Mouse (Mus musculus): ENCODE data around the gene Hist1h2bm. TPM values are rescaled to one million over a fixed set of nuclear protein-coding genes. Genes with fewer than 3 reads are reported as not detected.
"Not testable (repeated sequence)": the region's sequence is repeated elsewhere in the genome, so short reads cannot be mapped to it uniquely, and the experiment has no call there.

The Hist1h2bm gene
- polyA plus RNA-seq, 1 experiment from 2014 or later: 5.7 TPM

- Histone ChIP-seq H3K4me1 (peaks cover 36% of the 10 kb centered on the region), H3K27ac (replicated peaks) (peak within 1 kb of the TSS; percentile 96), H3K4me3 (peak within 1 kb of the TSS; percentile 65)
- H3K36me3 ChIP-seq (replicated peaks); H3K27me3 ChIP-seq (replicated peaks; ENCODE audit: low read depth, poor library complexity, severe bottlenecking); H3K9me3 ChIP-seq: not testable (repeated sequence)
- WGBS: under 1% methylated on average over 30 of the region's 56 CpGs
- peak; percentile 87 for DNase-seq (ENCODE audit: low spot score)
Observed at GRCm38 (mm10) chr13:21717397-21718357, 4.2 kb upstream of the Hist1h2bm start, which contains the start of gene Hist1h3h. TSS of gene Hist1h3h (plus strand) at chr13:21717659.

GRCm38 (mm10) chr13:21718381-21719080 lies 3.3 kb upstream of the Hist1h2bm start:
- no peaks in the 10 kb centered on the region for H3K36me3 ChIP-seq (replicated peaks)
- no peaks in the 10 kb centered on the region for H3K9me3 ChIP-seq
- H3K27me3 ChIP-seq (replicated peaks; ENCODE audit: low read depth, poor library complexity, severe bottlenecking): no peaks in the 10 kb centered on the region
- H3K4me3 ChIP-seq: peak overlapping the region; percentile 65
- peak overlapping the region; percentile 96 for H3K27ac ChIP-seq (replicated peaks)
- DNase-seq (ENCODE audit: low spot score): peak; percentile 29
- 60% methylated on average over 4 of the region's 4 CpGs for WGBS
- H3K4me1 ChIP-seq: peaks cover 40% of the 10 kb centered on the region

GRCm38 (mm10) chr13:21721107-21721756 lies 612 bp upstream of the Hist1h2bm start:
- peak; percentile 38 for DNase-seq (ENCODE audit: low spot score)
- Histone ChIP-seq H3K4me3 (peak overlapping the region; percentile 57), H3K27ac (replicated peaks) (peak overlapping the region; percentile 96), H3K4me1 (peaks cover 31% of the 10 kb centered on the region)
- not testable (repeated sequence) for H3K27me3 ChIP-seq (replicated peaks; ENCODE audit: low read depth, poor library complexity, severe bottlenecking); H3K36me3 ChIP-seq (replicated peaks); H3K9me3 ChIP-seq
- 1% methylated on average over 30 of the region's 44 CpGs for WGBS

- Histone ChIP-seq H3K36me3 (replicated peaks) (no peaks in the 10 kb centered on the region), H3K9me3 (no peaks in the 10 kb centered on the region), H3K27me3 (replicated peaks; ENCODE audit: low read depth, poor library complexity, severe bottlenecking) (no peaks in the 10 kb centered on the region), H3K27ac (replicated peaks) (peak overlapping the region; percentile 91), H3K4me3 (peak overlapping the region; percentile 57), H3K4me1 (peaks cover 31% of the 10 kb centered on the region)
- WGBS: 2% methylated on average over 11 of the region's 11 CpGs
- peak; percentile 46 for DNase-seq (ENCODE audit: low spot score)
Observed at GRCm38 (mm10) chr13:21722373-21722925, 605 bp downstream of the Hist1h2bm start.

GRCm38 (mm10) chr13:21722993-21723836 lies 1.4 kb downstream of the Hist1h2bm start:
- DNase-seq (ENCODE audit: low spot score): peak; percentile 49
- H3K4me1 ChIP-seq: peaks cover 37% of the 10 kb centered on the region
- WGBS: 32% methylated on average over 5 of the region's 5 CpGs
- no peaks in the 10 kb centered on the region for H3K27me3 ChIP-seq (replicated peaks; ENCODE audit: low read depth, poor library complexity, severe bottlenecking)
- no peaks in the 10 kb centered on the region for H3K9me3 ChIP-seq
- H3K36me3 ChIP-seq (replicated peaks): no peaks in the 10 kb centered on the region
- peak overlapping the region; percentile 91 for H3K27ac ChIP-seq (replicated peaks)
- peak overlapping the region; percentile 57 for H3K4me3 ChIP-seq

- Histone ChIP-seq H3K27me3 (replicated peaks; ENCODE audit: low read depth, poor library complexity, severe bottlenecking) (no peaks in the 10 kb centered on the region), H3K4me1 (peaks cover 9% of the 10 kb centered on the region), H3K27ac (replicated peaks) (peak overlapping the region; percentile 59), H3K4me3 (no peak overlapping the region), H3K9me3 (no peaks in the 10 kb centered on the region), H3K36me3 (replicated peaks) (no peaks in the 10 kb centered on the region)
- DNase-seq (ENCODE audit: low spot score): no peak
- 29% methylated on average over 11 of the region's 11 CpGs for WGBS
Observed at GRCm38 (mm10) chr13:21727948-21728572, 6.2 kb downstream of the Hist1h2bm start.

- Histone ChIP-seq H3K4me1 (peaks cover 22% of the 10 kb centered on the region), H3K27me3 (replicated peaks; ENCODE audit: low read depth, poor library complexity, severe bottlenecking) (no peaks in the 10 kb centered on the region), H3K36me3 (replicated peaks) (no peaks in the 10 kb centered on the region), H3K4me3 (no peak overlapping the region), H3K9me3 (no peaks in the 10 kb centered on the region), H3K27ac (replicated peaks) (no peak overlapping the region)
- no peak for DNase-seq (ENCODE audit: low spot score)
- WGBS: 29% methylated on average over 1 of the region's 1 CpGs
Observed at GRCm38 (mm10) chr13:21729544-21729943, 7.7 kb downstream of the Hist1h2bm start.

- peak; percentile 58 for DNase-seq (ENCODE audit: low spot score)
- peak overlapping the region; percentile 63 for H3K4me3 ChIP-seq
- no peaks in the 10 kb centered on the region for H3K9me3 ChIP-seq
- H3K4me1 ChIP-seq: peaks cover 19% of the 10 kb centered on the region
- no peaks in the 10 kb centered on the region for H3K27me3 ChIP-seq (replicated peaks; ENCODE audit: low read depth, poor library complexity, severe bottlenecking)
- no peaks in the 10 kb centered on the region for H3K36me3 ChIP-seq (replicated peaks)
- 66% methylated on average over 5 of the region's 5 CpGs for WGBS
- H3K27ac ChIP-seq (replicated peaks): peak overlapping the region; percentile 99
Observed at GRCm38 (mm10) chr13:21733466-21733865, 11.6 kb downstream of the Hist1h2bm start.

- peak overlapping the region; percentile 99 for H3K27ac ChIP-seq (replicated peaks)
- peak overlapping the region; percentile 63 for H3K4me3 ChIP-seq
- H3K27me3 ChIP-seq (replicated peaks; ENCODE audit: low read depth, poor library complexity, severe bottlenecking): no peaks in the 10 kb centered on the region
- WGBS: under 1% methylated on average over 21 of the region's 21 CpGs
- no peaks in the 10 kb centered on the region for H3K9me3 ChIP-seq
- peak; percentile 84 for DNase-seq (ENCODE audit: low spot score)
- peaks cover 19% of the 10 kb centered on the region for H3K4me1 ChIP-seq
- H3K36me3 ChIP-seq (replicated peaks): no peaks in the 10 kb centered on the region
Observed at GRCm38 (mm10) chr13:21734010-21734905, 12.4 kb downstream of the Hist1h2bm start.

GRCm38 (mm10) chr13:21734906-21735767 lies 13.3 kb downstream of the Hist1h2bm start, which contains the start of gene Hist1h4j:
TSS of gene Hist1h4j (plus strand) at chr13:21735064.
- peak; percentile 95 for DNase-seq (ENCODE audit: low spot score)
- Histone ChIP-seq H3K4me1 (peaks cover 19% of the 10 kb centered on the region), H3K4me3 (peak within 1 kb of the TSS; percentile 63), H3K27ac (replicated peaks) (peak within 1 kb of the TSS; percentile 99)
- H3K9me3 ChIP-seq; H3K27me3 ChIP-seq (replicated peaks; ENCODE audit: low read depth, poor library complexity, severe bottlenecking); H3K36me3 ChIP-seq (replicated peaks): not testable (repeated sequence)
- WGBS: under 1% methylated on average over 49 of the region's 56 CpGs

All from embryonic facial prominence, embryonic 10.5 days (tissue).